In genomic region chr4:33396222-33397176, GRCm38 (mm10) we compare ENCODE assay signal across 7 mouse cellular contexts.
DNase-seq lines count a peak whose midpoint lies in the region; ATAC-seq and TF ChIP-seq lines count a peak whose summit lies in the region.

No protein-coding gene starts in this region.

- H3K9me3 ChIP-seq in limb, embryonic 10.5 days (replicated peaks), result no peaks in the 10 kb centered on the region
- H3K9me3 ChIP-seq in midbrain, embryonic 16.5 days (replicated peaks; ENCODE audit: control insufficient read depth, low read length, poor library complexity, severe bottlenecking), result no peaks in the 10 kb centered on the region

- peak; percentile 88 for ATAC-seq in midbrain, embryonic 16.5 days

- no peak overlapping the region for H3K27ac ChIP-seq in cortical plate, adult 2 months (ENCODE audit: insufficient read depth, low read length)
- H3K27ac ChIP-seq in limb, embryonic 10.5 days, result no peak overlapping the region
- H3K27ac ChIP-seq in midbrain, embryonic 16.5 days (ENCODE audit: low read length), result no peak overlapping the region

- no peak overlapping the region for H3K4me2 ChIP-seq in midbrain, embryonic 16.5 days (ENCODE audit: low read length)

- H3K4me3 ChIP-seq in cortical plate, adult 2 months (ENCODE audit: insufficient read depth, low read length), result no peak overlapping the region
- H3K4me3 ChIP-seq in limb, embryonic 10.5 days, result no peak overlapping the region
- no peak overlapping the region for H3K4me3 ChIP-seq in midbrain, embryonic 16.5 days (ENCODE audit: low read depth, low read length)

- H3K36me3 ChIP-seq in limb, embryonic 10.5 days, result peaks cover 5% of the 10 kb centered on the region; the same call in 1 of the 2 replicates
- no peaks in the 10 kb centered on the region for H3K36me3 ChIP-seq in midbrain, embryonic 16.5 days (ENCODE audit: control insufficient read depth, insufficient read depth, low read length)

- H3K4me1 ChIP-seq in cortical plate, adult 2 months (ENCODE audit: control insufficient read depth, insufficient read depth, low read length), result no peaks in the 10 kb centered on the region
- no peaks in the 10 kb centered on the region for H3K4me1 ChIP-seq in limb, embryonic 10.5 days
- H3K4me1 ChIP-seq in midbrain, embryonic 16.5 days (ENCODE audit: control insufficient read depth, insufficient read depth, low read length), result no peaks in the 10 kb centered on the region

- no peak for TF ChIP-seq POLR2A in cortical plate, adult 2 months (IDR thresholded peaks at IDR 0.05; ENCODE audit: extremely low read depth, insufficient read depth, low read length)

- peak; percentile 96 for TF ChIP-seq CTCF in cortical plate, adult 2 months (IDR thresholded peaks at IDR 0.05; ENCODE audit: extremely low read depth, insufficient read depth, low read length)

- H3K27me3 ChIP-seq in limb, embryonic 10.5 days (ENCODE audit: low read depth, poor library complexity, severe bottlenecking), result no peaks in the 10 kb centered on the region
- H3K27me3 ChIP-seq in midbrain, embryonic 16.5 days (ENCODE audit: control insufficient read depth, insufficient read depth, low read depth, low read length), result no peaks in the 10 kb centered on the region

- 58% methylated on average over 3 of the region's 3 CpGs for WGBS in limb, embryonic 10.5 days
- WGBS in midbrain, embryonic 16.5 days, result 64% methylated on average over 3 of the region's 3 CpGs

- peak; percentile 74 to 80 for DNase-seq in adrenal gland, adult 18-20 months (ENCODE audit: low spot score in 2 of 2)
- peak; percentile 65 for DNase-seq in gastrocnemius, postnatal 25 days
- peak; percentile 80 for DNase-seq in kidney, adult 18-20 months
- DNase-seq in limb, embryonic 10.5 days (ENCODE audit: low spot score), result peak; percentile 86
- peak; percentile 77 to 89 for DNase-seq in spleen, postnatal 10 days (ENCODE audit: low spot score in 2 of 2)

- H3K9ac ChIP-seq in midbrain, embryonic 16.5 days (ENCODE audit: low read depth, low read length), result no peak overlapping the region
